Mouse (Mus musculus): ENCODE results near the gene Rfc4. TPM values are rescaled to one million over a fixed set of nuclear protein-coding genes. Genes with fewer than 3 reads are reported as not detected.

Gene Rfc4
- polyA plus RNA-seq (2015; fragmentation: Nextera tagmentation; extraction: Ambion mirVana) = 117 and 120 TPM in 2 replicates

- H3K4me2 ChIP-seq (replicated peaks; ENCODE audit: low read depth, low read length) = peak within 1 kb of the TSS; percentile 77
- no peaks in the 10 kb centered on the region for H3K27me3 ChIP-seq (ENCODE audit: insufficient read depth, low read length)
- H3K9ac ChIP-seq (replicated peaks; ENCODE audit: low read length) = peak within 1 kb of the TSS; percentile 89
- peak within 1 kb of the TSS; percentile 99 for H3K27ac ChIP-seq (ENCODE audit: low read length)
- peaks cover 15% of the 10 kb centered on the region for H3K4me1 ChIP-seq (ENCODE audit: insufficient read depth, low read length)
- ATAC-seq (ENCODE audit: low FRiP score, low TSS enrichment) = peak; percentile 95
- H3K4me3 ChIP-seq (ENCODE audit: low read length) = peak within 1 kb of the TSS; percentile 73
- H3K9me3 ChIP-seq (ENCODE audit: low read length) = no peaks in the 10 kb centered on the region
- H3K36me3 ChIP-seq (ENCODE audit: insufficient read depth, low read length) = peaks cover 10% of the 10 kb centered on the region; the same call in 1 of the 2 replicates
- WGBS = under 1% methylated on average over 51 of the region's 51 CpGs
Observed at GRCm38 (mm10) chr16:23127673-23128375, at the start of gene Rfc4. Gene Rfc4, minus strand, starts transcription at chr16:23127737.

DNA sequence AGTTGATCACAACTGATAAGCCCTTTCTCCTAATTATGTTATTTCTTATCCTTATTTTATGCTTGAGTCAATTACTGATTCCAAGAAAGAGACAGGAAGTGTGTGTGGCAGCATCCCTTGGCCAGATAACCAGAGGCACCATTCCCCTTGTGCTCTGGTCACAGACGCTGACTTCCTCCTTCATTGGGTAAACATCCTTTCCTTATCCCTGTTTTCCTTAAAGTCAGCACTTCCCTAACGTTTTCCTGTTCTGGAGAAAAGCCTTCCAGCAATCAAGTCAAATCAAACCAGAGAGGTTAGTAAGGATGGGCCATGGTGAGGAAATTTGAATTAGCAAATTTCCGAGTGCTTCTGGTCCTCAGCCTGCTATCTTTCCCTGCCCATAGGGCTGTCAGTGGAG, 48.4 kb upstream of the Rfc4 start:
- no peaks in the 10 kb centered on the region for H3K27me3 ChIP-seq (ENCODE audit: insufficient read depth, low read length)
- no peak overlapping the region for H3K4me3 ChIP-seq (ENCODE audit: low read length)
- no peak overlapping the region for H3K27ac ChIP-seq (ENCODE audit: low read length)
- H3K9ac ChIP-seq (replicated peaks; ENCODE audit: low read length) = no peak overlapping the region
- no peaks in the 10 kb centered on the region for H3K36me3 ChIP-seq (ENCODE audit: insufficient read depth, low read length)
- H3K9me3 ChIP-seq (ENCODE audit: low read length) = 0 out of 2 replicates have a peak, but pooled peaks cover 8% of the 10 kb centered on the region
- 48% methylated on average over 3 of the region's 3 CpGs for WGBS
- ATAC-seq (ENCODE audit: low FRiP score, low TSS enrichment) = no peak
- no peaks in the 10 kb centered on the region for H3K4me1 ChIP-seq (ENCODE audit: insufficient read depth, low read length)
- no peak overlapping the region for H3K4me2 ChIP-seq (replicated peaks; ENCODE audit: low read depth, low read length)

DNA sequence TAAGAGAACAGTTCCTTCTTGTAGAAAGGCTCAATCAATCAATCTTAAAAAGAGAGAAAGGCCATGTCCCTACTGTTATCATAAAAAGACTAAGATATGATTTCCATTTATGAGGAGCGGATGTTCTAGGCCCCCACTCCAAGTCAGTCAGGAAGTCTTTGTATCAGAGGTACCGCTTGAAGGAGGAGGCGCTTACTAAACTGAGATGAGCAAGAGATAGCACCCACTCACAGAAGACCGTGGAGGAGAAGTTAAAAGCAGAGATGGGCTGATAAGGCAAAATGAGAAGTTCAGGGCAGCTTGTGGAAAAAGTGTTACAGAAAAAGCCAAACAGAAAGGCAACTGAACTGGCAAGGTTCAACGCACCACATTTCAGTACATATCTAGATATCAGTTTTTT, 47.3 kb upstream of the Rfc4 start:
- Histone ChIP-seq H3K4me1 (ENCODE audit: insufficient read depth, low read length) (0 out of 2 replicates have a peak, but pooled peaks cover 4% of the 10 kb centered on the region), H3K4me3 (ENCODE audit: low read length) (no peak overlapping the region), H3K9me3 (ENCODE audit: low read length) (0 out of 2 replicates have a peak, but pooled peaks cover 8% of the 10 kb centered on the region), H3K27me3 (ENCODE audit: insufficient read depth, low read length) (no peaks in the 10 kb centered on the region), H3K9ac (replicated peaks; ENCODE audit: low read length) (no peak overlapping the region), H3K36me3 (ENCODE audit: insufficient read depth, low read length) (no peaks in the 10 kb centered on the region), H3K27ac (ENCODE audit: low read length) (no peak overlapping the region), H3K4me2 (replicated peaks; ENCODE audit: low read depth, low read length) (no peak overlapping the region)
- WGBS = 88% methylated on average over 5 of the region's 5 CpGs
- ATAC-seq (ENCODE audit: low FRiP score, low TSS enrichment) = no peak

- 90% methylated on average over 5 of the region's 5 CpGs for WGBS
- H3K4me1 ChIP-seq (ENCODE audit: insufficient read depth, low read length) = 0 out of 2 replicates have a peak, but pooled peaks cover 4% of the 10 kb centered on the region
- H3K9ac ChIP-seq (replicated peaks; ENCODE audit: low read length) = no peak overlapping the region
- no peaks in the 10 kb centered on the region for H3K27me3 ChIP-seq (ENCODE audit: insufficient read depth, low read length)
- H3K4me3 ChIP-seq (ENCODE audit: low read length) = no peak overlapping the region
- ATAC-seq (ENCODE audit: low FRiP score, low TSS enrichment) = no peak
- 0 out of 2 replicates have a peak, but pooled peaks cover 8% of the 10 kb centered on the region for H3K9me3 ChIP-seq (ENCODE audit: low read length)
- H3K4me2 ChIP-seq (replicated peaks; ENCODE audit: low read depth, low read length) = no peak overlapping the region
- no peaks in the 10 kb centered on the region for H3K36me3 ChIP-seq (ENCODE audit: insufficient read depth, low read length)
- no peak overlapping the region for H3K27ac ChIP-seq (ENCODE audit: low read length)
Observed at GRCm38 (mm10) chr16:23173904-23174303, 46.4 kb upstream of the Rfc4 start.

DNA sequence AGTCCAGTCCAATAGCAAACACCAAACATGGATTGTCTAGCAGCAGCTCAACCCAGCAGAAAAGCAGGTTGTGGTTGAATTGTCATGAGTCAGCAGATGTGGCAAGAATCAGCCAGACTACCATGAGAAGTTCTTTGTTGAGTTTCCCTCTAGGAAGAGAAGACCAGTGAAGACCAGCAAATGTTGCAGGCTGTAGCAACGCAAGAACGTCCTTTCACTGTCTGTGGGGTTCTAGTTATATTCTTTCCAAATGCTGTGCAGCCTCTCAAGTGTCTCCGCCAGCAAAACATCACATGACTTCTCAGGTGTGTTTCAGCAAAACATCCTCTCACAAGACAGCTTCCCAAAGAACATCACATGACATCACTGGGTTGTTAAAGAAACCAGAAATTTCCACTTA, 43.3 kb upstream of the Rfc4 start:
- Histone ChIP-seq H3K4me2 (replicated peaks; ENCODE audit: low read depth, low read length) (no peak overlapping the region), H3K27ac (ENCODE audit: low read length) (no peak overlapping the region), H3K27me3 (ENCODE audit: insufficient read depth, low read length) (no peaks in the 10 kb centered on the region), H3K36me3 (ENCODE audit: insufficient read depth, low read length) (no peaks in the 10 kb centered on the region), H3K4me3 (ENCODE audit: low read length) (no peak overlapping the region), H3K9ac (replicated peaks; ENCODE audit: low read length) (no peak overlapping the region), H3K9me3 (ENCODE audit: low read length) (0 out of 2 replicates have a peak, but pooled peaks cover 8% of the 10 kb centered on the region), H3K4me1 (ENCODE audit: insufficient read depth, low read length) (0 out of 2 replicates have a peak, but pooled peaks cover 4% of the 10 kb centered on the region)
- WGBS = 89% methylated on average over 3 of the region's 3 CpGs
- no peak for ATAC-seq (ENCODE audit: low FRiP score, low TSS enrichment)

DNA sequence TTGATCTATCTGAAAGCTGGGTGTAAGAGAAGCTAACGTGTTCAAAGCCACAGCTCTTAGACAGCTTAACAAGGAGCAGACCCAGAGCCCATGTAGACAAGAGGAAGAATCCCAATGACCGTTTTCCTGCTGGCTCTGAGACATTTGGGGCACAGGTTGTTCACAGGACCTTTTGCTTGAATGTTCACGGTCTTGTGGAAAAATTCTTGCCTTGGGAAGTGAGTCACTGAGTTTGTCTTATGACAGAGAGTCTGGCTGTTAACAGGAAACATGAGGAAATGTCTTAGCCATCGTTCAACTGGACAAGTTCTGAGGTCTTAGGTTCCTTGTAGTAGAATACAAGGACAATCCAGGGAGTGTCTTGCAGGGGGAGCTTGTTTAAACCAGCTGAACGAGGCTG, 39.5 kb upstream of the Rfc4 start:
- H3K4me2 ChIP-seq (replicated peaks; ENCODE audit: low read depth, low read length) = no peak overlapping the region
- no peaks in the 10 kb centered on the region for H3K9me3 ChIP-seq (ENCODE audit: low read length)
- H3K27ac ChIP-seq (ENCODE audit: low read length) = no peak overlapping the region
- ATAC-seq (ENCODE audit: low FRiP score, low TSS enrichment) = no peak
- H3K36me3 ChIP-seq (ENCODE audit: insufficient read depth, low read length) = no peaks in the 10 kb centered on the region
- 0 out of 2 replicates have a peak, but pooled peaks cover 4% of the 10 kb centered on the region for H3K4me1 ChIP-seq (ENCODE audit: insufficient read depth, low read length)
- no peaks in the 10 kb centered on the region for H3K27me3 ChIP-seq (ENCODE audit: insufficient read depth, low read length)
- no peak overlapping the region for H3K4me3 ChIP-seq (ENCODE audit: low read length)
- H3K9ac ChIP-seq (replicated peaks; ENCODE audit: low read length) = no peak overlapping the region; the same call in 1 of the 2 replicates
- WGBS = 56% methylated on average over 5 of the region's 5 CpGs

DNA sequence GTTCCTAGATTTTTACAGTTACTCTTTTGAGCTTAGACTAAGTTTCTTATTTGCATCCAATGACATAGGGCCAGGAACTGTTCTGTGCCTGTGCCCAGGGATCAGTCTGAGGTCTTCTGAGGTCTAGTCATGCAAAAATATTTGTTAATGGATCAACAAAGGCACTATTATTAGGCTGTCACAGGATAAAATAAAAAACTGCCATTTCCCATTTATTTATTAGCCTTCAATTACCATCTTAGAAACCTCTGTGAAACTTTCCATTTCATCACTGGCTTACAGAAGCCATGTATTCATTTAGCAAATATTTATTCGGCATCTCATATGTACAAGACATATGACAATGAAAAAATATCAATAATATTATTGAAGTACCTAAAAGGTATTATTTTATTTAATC, 39.1 kb upstream of the Rfc4 start:
- H3K9ac ChIP-seq (replicated peaks; ENCODE audit: low read length) = no peak overlapping the region
- no peak overlapping the region for H3K4me2 ChIP-seq (replicated peaks; ENCODE audit: low read depth, low read length)
- 90% methylated on average over 1 of the region's 1 CpGs for WGBS
- no peak for ATAC-seq (ENCODE audit: low FRiP score, low TSS enrichment)
- H3K36me3 ChIP-seq (ENCODE audit: insufficient read depth, low read length) = no peaks in the 10 kb centered on the region
- no peaks in the 10 kb centered on the region for H3K27me3 ChIP-seq (ENCODE audit: insufficient read depth, low read length)
- no peaks in the 10 kb centered on the region for H3K9me3 ChIP-seq (ENCODE audit: low read length)
- no peak overlapping the region for H3K4me3 ChIP-seq (ENCODE audit: low read length)
- H3K4me1 ChIP-seq (ENCODE audit: insufficient read depth, low read length) = 0 out of 2 replicates have a peak, but pooled peaks cover 4% of the 10 kb centered on the region
- no peak overlapping the region for H3K27ac ChIP-seq (ENCODE audit: low read length)

GRCm38 (mm10) chr16:23165441-23165840, 37.9 kb upstream of the Rfc4 start:
- 80% methylated on average over 9 of the region's 9 CpGs for WGBS

DNA sequence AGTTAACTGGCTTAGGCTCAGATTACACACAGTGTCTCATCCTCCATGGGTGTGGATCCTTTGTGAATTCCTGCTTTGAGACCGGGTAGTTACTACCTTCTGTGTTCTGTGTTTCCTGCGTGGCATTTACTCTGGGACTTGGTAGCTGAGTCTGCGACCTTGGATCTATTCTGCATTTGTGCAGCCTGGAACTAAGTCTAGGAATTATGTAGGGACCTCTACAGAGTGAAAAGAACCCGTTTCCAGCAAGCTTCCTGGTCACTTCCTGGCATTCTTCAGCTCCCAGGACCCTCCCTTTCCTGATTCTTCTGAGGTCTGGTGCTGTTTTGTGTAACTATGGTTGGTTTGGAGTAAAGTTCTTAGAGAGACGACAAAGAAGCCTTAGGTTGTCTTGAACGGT, 36.9 kb upstream of the Rfc4 start:
- Histone ChIP-seq H3K36me3 (ENCODE audit: insufficient read depth, low read length) (no peaks in the 10 kb centered on the region), H3K4me3 (ENCODE audit: low read length) (no peak overlapping the region), H3K27ac (ENCODE audit: low read length) (no peak overlapping the region), H3K4me2 (replicated peaks; ENCODE audit: low read depth, low read length) (no peak overlapping the region), H3K9ac (replicated peaks; ENCODE audit: low read length) (no peak overlapping the region), H3K27me3 (ENCODE audit: insufficient read depth, low read length) (no peaks in the 10 kb centered on the region), H3K9me3 (ENCODE audit: low read length) (no peaks in the 10 kb centered on the region), H3K4me1 (ENCODE audit: insufficient read depth, low read length) (no peaks in the 10 kb centered on the region)
- ATAC-seq (ENCODE audit: low FRiP score, low TSS enrichment) = no peak
- WGBS = 67% methylated on average over 6 of the region's 6 CpGs

More at GRCm38 (mm10) chr16:23165441-23165840, 37.9 kb upstream of the Rfc4 start:
- Histone ChIP-seq H3K4me3 (ENCODE audit: low read length) (no peak overlapping the region), H3K27me3 (ENCODE audit: insufficient read depth, low read length) (no peaks in the 10 kb centered on the region), H3K27ac (ENCODE audit: low read length) (no peak overlapping the region), H3K9ac (replicated peaks; ENCODE audit: low read length) (no peak overlapping the region), H3K4me1 (ENCODE audit: insufficient read depth, low read length) (0 out of 2 replicates have a peak, but pooled peaks cover 4% of the 10 kb centered on the region), H3K36me3 (ENCODE audit: insufficient read depth, low read length) (no peaks in the 10 kb centered on the region), H3K4me2 (replicated peaks; ENCODE audit: low read depth, low read length) (no peak overlapping the region), H3K9me3 (ENCODE audit: low read length) (no peaks in the 10 kb centered on the region)
- ATAC-seq (ENCODE audit: low FRiP score, low TSS enrichment) = no peak

GRCm38 (mm10) chr16:23162116-23162515, 34.6 kb upstream of the Rfc4 start:
- no peak overlapping the region for H3K4me3 ChIP-seq (ENCODE audit: low read length)
- no peaks in the 10 kb centered on the region for H3K36me3 ChIP-seq (ENCODE audit: insufficient read depth, low read length)
- H3K27ac ChIP-seq (ENCODE audit: low read length) = no peak overlapping the region
- H3K4me1 ChIP-seq (ENCODE audit: insufficient read depth, low read length) = no peaks in the 10 kb centered on the region
- H3K9me3 ChIP-seq (ENCODE audit: low read length) = no peaks in the 10 kb centered on the region
- H3K27me3 ChIP-seq (ENCODE audit: insufficient read depth, low read length) = no peaks in the 10 kb centered on the region
- 85% methylated on average over 3 of the region's 3 CpGs for WGBS
- no peak overlapping the region for H3K4me2 ChIP-seq (replicated peaks; ENCODE audit: low read depth, low read length)
- H3K9ac ChIP-seq (replicated peaks; ENCODE audit: low read length) = no peak overlapping the region
- no peak for ATAC-seq (ENCODE audit: low FRiP score, low TSS enrichment)

Data from kidney, embryonic 16.5 days (tissue).